Mouse (Mus musculus): Measurements from ENCODE around the gene Ogg1.
A peak's percentile ranks its signal among the peaks of the same experiment; 100 is the strongest.

The Ogg1 gene

GRCm38 (mm10) chr6:113326533-113327315 is at the start of gene Ogg1:
Gene Ogg1, plus strand, starts transcription at chr6:113326972.
- DNase-seq, result peak; percentile 95 to 98

GRCm38 (mm10) chr6:113281676-113282075 is 45.1 kb upstream of the Ogg1 start:
- no peak for DNase-seq

- peak; percentile 46 to 69 for DNase-seq
Measured at GRCm38 (mm10) chr6:113282101-113282802, 44.5 kb upstream of the Ogg1 start, which contains the start of gene Cpne9. Gene Cpne9, plus strand, starts transcription at chr6:113282307.

GRCm38 (mm10) chr6:113282969-113283368 is 43.8 kb upstream of the Ogg1 start:
- no peak for DNase-seq

- DNase-seq, result peak; percentile 12 to 22
Measured at GRCm38 (mm10) chr6:113283500-113283899, 43.3 kb upstream of the Ogg1 start.

- DNase-seq, result no peak
Measured at GRCm38 (mm10) chr6:113284931-113285330, 41.8 kb upstream of the Ogg1 start.

GRCm38 (mm10) chr6:113286316-113286715 is 40.5 kb upstream of the Ogg1 start:
- DNase-seq, result no peak

GRCm38 (mm10) chr6:113287236-113287635 is 39.5 kb upstream of the Ogg1 start:
- DNase-seq, result no peak

GRCm38 (mm10) chr6:113289346-113289745 is 37.4 kb upstream of the Ogg1 start:
- no peak for DNase-seq

GRCm38 (mm10) chr6:113290346-113290745 is 36.4 kb upstream of the Ogg1 start:
- no peak for DNase-seq

- no peak for DNase-seq
Measured at GRCm38 (mm10) chr6:113292938-113293337, 33.8 kb upstream of the Ogg1 start.

GRCm38 (mm10) chr6:113296046-113296445 is 30.7 kb upstream of the Ogg1 start:
- DNase-seq, result no peak

GRCm38 (mm10) chr6:113296639-113297038 is 30.1 kb upstream of the Ogg1 start:
- DNase-seq, result no peak

GRCm38 (mm10) chr6:113301350-113301749 is 25.4 kb upstream of the Ogg1 start:
- no peak for DNase-seq

GRCm38 (mm10) chr6:113302258-113302657 is 24.5 kb upstream of the Ogg1 start:
- DNase-seq, result no peak

- peak; percentile 100 for DNase-seq
Measured at GRCm38 (mm10) chr6:113306322-113306985, 20.3 kb upstream of the Ogg1 start.

- DNase-seq, result no peak
Measured at GRCm38 (mm10) chr6:113306986-113307349, 19.8 kb upstream of the Ogg1 start, which contains the start of gene Brpf1. Gene Brpf1, plus strand, starts transcription at chr6:113307137.

- DNase-seq, result peak; percentile 53 to 68
Measured at GRCm38 (mm10) chr6:113307481-113308121, 19.2 kb upstream of the Ogg1 start.

- peak; percentile 45 to 66 for DNase-seq
Measured at GRCm38 (mm10) chr6:113308141-113308540, 18.6 kb upstream of the Ogg1 start.

GRCm38 (mm10) chr6:113315972-113316371 is 10.8 kb upstream of the Ogg1 start:
- DNase-seq, result no peak

- DNase-seq, result no peak
Measured at GRCm38 (mm10) chr6:113329396-113329795, 2.6 kb downstream of the Ogg1 start.

- no peak for DNase-seq
Measured at GRCm38 (mm10) chr6:113330547-113330946, 3.8 kb downstream of the Ogg1 start.

- DNase-seq, result no peak
Measured at GRCm38 (mm10) chr6:113331721-113332120, 4.9 kb downstream of the Ogg1 start.

Measured in kidney, postnatal 4 days (tissue).